20 mouse cellular contexts compared by ENCODE assay signal in the genomic region with DNA sequence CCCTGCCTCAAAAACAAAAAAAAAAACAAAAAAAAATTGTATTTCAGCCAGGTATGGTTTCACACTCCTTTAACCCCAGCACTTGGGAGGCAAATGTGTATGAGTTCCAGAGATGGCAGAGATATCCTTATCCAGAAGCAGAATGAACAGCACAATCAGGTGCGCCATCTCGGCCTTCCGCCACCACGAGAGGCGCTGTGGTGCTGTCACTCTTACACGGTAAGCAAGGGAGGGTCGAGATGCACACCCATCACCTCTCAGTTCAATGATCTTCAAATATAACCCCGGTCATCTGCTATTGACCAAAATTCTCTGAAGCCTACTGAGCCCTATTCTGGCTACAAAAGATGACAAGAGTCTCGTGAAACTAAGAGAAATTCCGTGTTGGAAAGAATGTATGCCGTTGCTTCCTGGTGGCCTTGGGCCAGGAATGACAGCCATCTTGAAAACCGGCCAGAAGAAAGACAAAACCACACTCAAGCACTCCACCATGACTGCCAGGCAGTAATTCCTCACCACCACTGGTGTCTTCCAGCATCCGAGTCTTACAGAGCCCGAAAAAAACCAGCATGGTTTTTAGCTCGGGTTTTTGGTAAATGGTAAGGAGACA. TPM values are rescaled to one million over a fixed set of nuclear protein-coding genes. Genes with fewer than 3 reads are reported as not detected.
DNase-seq lines count a peak whose midpoint lies in the region; ATAC-seq and TF ChIP-seq lines count a peak whose summit lies in the region.
"Had no signal": no experiment of that assay in that cellular context is flagged by ENCODE, and none has a peak within 500 bp of the region (broad histone marks: within the 10 kb centered on the region; RNA-seq: fewer than 3 reads in every experiment).

No protein-coding gene starts in this region.

- no peaks in the 10 kb centered on the region for H3K9me3 ChIP-seq in E14TG2a.4 (ENCODE audit: low read length)
- H3K9me3 ChIP-seq in midbrain, embryonic 14.5 days (ENCODE audit: control insufficient read depth, low read length) = no peaks in the 10 kb centered on the region
- H3K9me3 ChIP-seq: limb, embryonic 15.5 days had no signal

- H3K27me3 ChIP-seq in E14TG2a.4 (ENCODE audit: insufficient read depth, low read length) = peaks cover 27% of the 10 kb centered on the region
- peaks cover 6% of the 10 kb centered on the region; the same call in 1 of the 2 replicates for H3K27me3 ChIP-seq in midbrain, embryonic 14.5 days (ENCODE audit: control insufficient read depth, insufficient read depth, low read length)

- peak; percentile 64 to 67 for DNase-seq in cerebellum, postnatal 10 days
- no peak for DNase-seq in cerebellum, postnatal 4 days (ENCODE audit: low spot score in 2 of 2)
- DNase-seq in layer of hippocampus, adult 2 months (ENCODE audit: low spot score in 2 of 2) = no peak
- DNase-seq in layer of hippocampus, postnatal 36 days = no peak
- DNase-seq in midbrain, embryonic 14.5 days = no peak
- no peak for DNase-seq in MN1 (ENCODE audit: low spot score)
- DNase-seq in adrenal gland, postnatal 4 days (ENCODE audit: low spot score in 2 of 2) = no peak
- DNase-seq: gastrocnemius, postnatal 25 days; heart, postnatal 36 days; lung, adult 2 months; thymus, postnatal 36 days had no signal

- no peak overlapping the region for H3K27ac ChIP-seq in layer of hippocampus, adult 2 months
- H3K27ac ChIP-seq in midbrain, embryonic 14.5 days (replicated peaks; ENCODE audit: low read depth, low read length) = no peak overlapping the region
- H3K27ac ChIP-seq: kidney, postnatal 0 days; limb, embryonic 15.5 days; stomach, postnatal 0 days had no signal

- no peak for ATAC-seq in midbrain, embryonic 14.5 days (ENCODE audit: low FRiP score, low TSS enrichment)
- ATAC-seq: intestine, postnatal 0 days had no signal

- H3K36me3 ChIP-seq in E14TG2a.4 (ENCODE audit: insufficient read depth, low read length) = peaks cover 16% of the 10 kb centered on the region
- H3K36me3 ChIP-seq in midbrain, embryonic 14.5 days (ENCODE audit: control insufficient read depth, insufficient read depth, low read length) = no peaks in the 10 kb centered on the region
- H3K36me3 ChIP-seq: limb, embryonic 15.5 days had no signal

- TF ChIP-seq CTCF in layer of hippocampus, adult 2 months (conservative IDR thresholded peaks at IDR 0.05) = no peak
- TF ChIP-seq CTCF in E14TG2a.4 (conservative IDR thresholded peaks at IDR 0.05; ENCODE audit: low read length) = peak; percentile 59

- peaks cover 44% of the 10 kb centered on the region for H3K4me1 ChIP-seq in E14TG2a.4 (replicated peaks; ENCODE audit: low read depth, low read length)
- peaks cover 4% of the 10 kb centered on the region; the same call in 1 of the 2 replicates for H3K4me1 ChIP-seq in midbrain, embryonic 14.5 days (ENCODE audit: control insufficient read depth, insufficient read depth, low read length)

- WGBS in midbrain, embryonic 14.5 days = 91% methylated on average over 15 of the region's 15 CpGs

- peak overlapping the region; percentile 81; the same call in 1 of the 2 replicates for H3K4me3 ChIP-seq in layer of hippocampus, adult 2 months
- peak overlapping the region; percentile 94 for H3K4me3 ChIP-seq in E14TG2a.4 (replicated peaks; ENCODE audit: low read length)
- no peak overlapping the region for H3K4me3 ChIP-seq in midbrain, embryonic 14.5 days (replicated peaks; ENCODE audit: low read depth, low read length)
- H3K4me3 ChIP-seq: limb, embryonic 15.5 days; myocyte had no signal

- 0 out of 2 replicates have a peak overlapping the region, but pooled peaks have one; percentile 60 for H3K4me2 ChIP-seq in midbrain, embryonic 14.5 days (ENCODE audit: low read length)
- H3K4me2 ChIP-seq: heart, embryonic 11.5 days; limb, embryonic 15.5 days had no signal

- no peak overlapping the region for H3K9ac ChIP-seq in midbrain, embryonic 14.5 days (replicated peaks; ENCODE audit: low read length)
- H3K9ac ChIP-seq: limb, embryonic 15.5 days had no signal

RNA-seq across cellular contexts. Expression of a gene that starts 1.9 kb away (rescaled TPM):
- 100 to 1,000 TPM; 170 to 180 TPM for total RNA-seq in layer of hippocampus, adult 2 months (2021)
- 100 to 1,000 TPM; 183 to 189 TPM for total RNA-seq in layer of hippocampus, postnatal 36 days (2021)
- 605 and 611 TPM in 2 replicates for polyA plus RNA-seq in midbrain, embryonic 14.5 days (2014; fragmentation: Nextera tagmentation; extraction: Ambion mirVana)
- total RNA-seq in adrenal gland, postnatal 4 days (2021) = 10 to 100 TPM; 15.5 to 23.5 TPM
- total RNA-seq: gastrocnemius, postnatal 25 days; heart, postnatal 36 days; MEL had no signal
- polyA plus RNA-seq: C2C12, myocyte had no signal

RNA-seq across cellular contexts. Expression of a gene that starts 2.3 kb away (rescaled TPM):
- 10 to 100 TPM; 80.9 to 84.4 TPM for total RNA-seq in layer of hippocampus, adult 2 months (2021)
- total RNA-seq in layer of hippocampus, postnatal 36 days (2021) = 10 to 100 TPM; 69.8 to 84.2 TPM
- 89.9 and 91.1 TPM in 2 replicates for polyA plus RNA-seq in midbrain, embryonic 14.5 days (2014; fragmentation: Nextera tagmentation; extraction: Ambion mirVana)
- total RNA-seq in adrenal gland, postnatal 4 days (2021) = 100 to 1,000 TPM; 106 to 107 TPM

RNA-seq across cellular contexts. Expression of a gene that starts 38.1 kb away (rescaled TPM):
- 10 to 100 TPM; 19.3 to 25.5 TPM for total RNA-seq in layer of hippocampus, adult 2 months (2021)
- total RNA-seq in layer of hippocampus, postnatal 36 days (2021) = 10 to 100 TPM; 21.3 to 24.6 TPM
- 32.2 and 33.6 TPM in 2 replicates for polyA plus RNA-seq in midbrain, embryonic 14.5 days (2014; fragmentation: Nextera tagmentation; extraction: Ambion mirVana)
- total RNA-seq in adrenal gland, postnatal 4 days (2021) = 10 to 100 TPM; 13.9 to 16.8 TPM

RNA-seq across cellular contexts. Expression of a gene that starts 54.9 kb away (rescaled TPM):
- total RNA-seq in layer of hippocampus, adult 2 months (2021) = 1 to 10 TPM; 5.2 to 5.6 TPM
- total RNA-seq in layer of hippocampus, postnatal 36 days (2021) = 1 to 10 TPM; 5.6 to 6.5 TPM
- polyA plus RNA-seq in midbrain, embryonic 14.5 days (2014; fragmentation: Nextera tagmentation; extraction: Ambion mirVana) = 8.8 and 10.5 TPM in 2 replicates
- total RNA-seq in adrenal gland, postnatal 4 days (2021) = 1 to 10 TPM; 5.1 to 5.6 TPM

Comparison
In these comparisons a context has a peak if more than half of its experiments do, and no peak if none do; other contexts are left out.
1. DNase-seq: peak in cerebellum, postnatal 10 days (2 of 2); none in cerebellum, postnatal 4 days (0 of 2), layer of hippocampus, adult 2 months (0 of 2), layer of hippocampus, postnatal 36 days (0 of 2), midbrain, embryonic 14.5 days (single experiment), MN1 (single experiment) and adrenal gland, postnatal 4 days (0 of 2).
2. RNA of a gene that starts 1.9 kb away (total RNA-seq): 183 to 189 TPM in layer of hippocampus, postnatal 36 days and 170 to 180 TPM in layer of hippocampus, adult 2 months; 15.5 to 23.5 TPM in adrenal gland, postnatal 4 days; every median in the first group is over 4 times any median in the second.